12 mouse cellular contexts compared by ENCODE assay signal in the genomic region with DNA sequence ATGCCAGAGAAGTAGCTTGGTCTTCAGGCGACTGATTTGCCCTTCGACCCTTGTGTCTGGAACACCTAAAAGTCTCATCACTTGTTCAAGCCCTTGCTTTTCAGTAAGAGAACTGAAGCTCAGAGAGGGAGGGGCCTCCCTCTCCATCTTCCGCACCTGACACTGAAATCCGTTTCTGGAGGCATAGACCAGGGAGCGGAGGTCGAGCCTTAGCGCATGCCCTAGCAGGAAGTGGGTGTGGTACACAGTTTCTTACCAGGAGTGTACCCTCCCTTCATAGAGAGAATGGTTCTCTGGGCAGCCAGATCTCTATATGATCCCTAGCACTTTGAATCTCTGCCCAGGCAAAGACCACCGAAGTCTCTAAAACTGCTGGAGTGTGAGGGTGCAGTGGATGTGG. TPM values are rescaled to one million over a fixed set of nuclear protein-coding genes. Genes with fewer than 3 reads are reported as not detected.
DNase-seq lines count a peak whose midpoint lies in the region; ATAC-seq lines count a peak whose summit lies in the region.
"Had no signal": no experiment of that assay in that cellular context is flagged by ENCODE, and none has a peak within 500 bp of the region (broad histone marks: within the 10 kb centered on the region; RNA-seq: fewer than 3 reads in every experiment).

No protein-coding gene starts in this region.

- intact Hi-C loops in heart, postnatal 10 days (cut with DNase I) = no loop called here

- peaks cover 89% of the 10 kb centered on the region for H3K4me1 ChIP-seq in heart, embryonic 13.5 days
- H3K4me1 ChIP-seq in stomach, embryonic 16.5 days (ENCODE audit: control insufficient read depth, insufficient read depth, low read length) = peaks cover 22% of the 10 kb centered on the region

- peaks cover 94% of the 10 kb centered on the region for H3K36me3 ChIP-seq in heart, embryonic 13.5 days
- no peaks in the 10 kb centered on the region for H3K36me3 ChIP-seq in stomach, embryonic 16.5 days (ENCODE audit: control insufficient read depth, insufficient read depth, low read length)

- 53% methylated on average over 8 of the region's 8 CpGs for WGBS in heart, embryonic 13.5 days
- WGBS in stomach, embryonic 16.5 days = 48% methylated on average over 8 of the region's 8 CpGs

- no peak for ATAC-seq in heart, embryonic 13.5 days (ENCODE audit: extremely low read depth, insufficient number of reproducible peaks, low FRiP score, low TSS enrichment)
- ATAC-seq in activated CD4-positive, CD25-positive, alpha-beta regulatory T cell, adult 4 months = peak; percentile 88
- no peak for ATAC-seq in stomach, embryonic 16.5 days (ENCODE audit: insufficient read depth, low FRiP score)

- no peaks in the 10 kb centered on the region for H3K27me3 ChIP-seq in heart, embryonic 13.5 days (replicated peaks)
- H3K27me3 ChIP-seq in stomach, embryonic 16.5 days (ENCODE audit: control insufficient read depth, insufficient read depth, low read length) = no peaks in the 10 kb centered on the region
- H3K27me3 ChIP-seq: CH12.LX; embryonic facial prominence, embryonic 12.5 days; liver, embryonic 13.5 days had no signal

- no peaks in the 10 kb centered on the region for H3K9me3 ChIP-seq in heart, embryonic 13.5 days
- no peaks in the 10 kb centered on the region for H3K9me3 ChIP-seq in stomach, embryonic 16.5 days (replicated peaks; ENCODE audit: control insufficient read depth, low read length)
- H3K9me3 ChIP-seq: embryonic facial prominence, embryonic 12.5 days; liver, embryonic 13.5 days had no signal

- H3K4me3 ChIP-seq in heart, embryonic 13.5 days = no peak overlapping the region
- no peak overlapping the region for H3K4me3 ChIP-seq in stomach, embryonic 16.5 days (replicated peaks; ENCODE audit: low read length)
- H3K4me3 ChIP-seq: embryonic facial prominence, embryonic 12.5 days; liver, embryonic 13.5 days had no signal

- peak overlapping the region; percentile 73 for H3K9ac ChIP-seq in heart, embryonic 13.5 days
- peak overlapping the region; percentile 10; the same call in 1 of the 2 replicates for H3K9ac ChIP-seq in stomach, embryonic 16.5 days (ENCODE audit: low read length)
- H3K9ac ChIP-seq: liver, embryonic 13.5 days had no signal

- no peak overlapping the region for H3K27ac ChIP-seq in heart, embryonic 13.5 days (replicated peaks)
- no peak overlapping the region; the same call in 1 of the 2 replicates for H3K27ac ChIP-seq in stomach, embryonic 16.5 days (ENCODE audit: low read length)

- DNase-seq in heart, postnatal 10 days = no peak
- DNase-seq in induced T-regulatory cell, adult 2 months (ENCODE audit: low read depth) = peak; percentile 73
- no peak for DNase-seq in adrenal gland, adult 2 months
- DNase-seq in kidney, postnatal 25 days = no peak
- DNase-seq in adrenal gland, postnatal 36 days = no peak
- DNase-seq: heart, postnatal 36 days; liver, embryonic 13.5 days had no signal

- no peak overlapping the region for H3K4me2 ChIP-seq in heart, embryonic 13.5 days
- no peak overlapping the region for H3K4me2 ChIP-seq in stomach, embryonic 16.5 days (ENCODE audit: low read depth, low read length)
- H3K4me2 ChIP-seq: embryonic facial prominence, embryonic 12.5 days; liver, embryonic 13.5 days had no signal

RNA-seq across cellular contexts. Expression of a gene that starts 57.1 kb away (rescaled TPM):
- 64.6 and 72.7 TPM in 2 replicates for polyA plus RNA-seq in heart, embryonic 13.5 days (2015; fragmentation: Nextera tagmentation; extraction: Ambion mirVana)
- total RNA-seq in heart, postnatal 10 days (2021) = 100 to 1,000 TPM; 134 to 164 TPM
- 100 to 1,000 TPM in 1 of 2 experiments, 10 to 100 TPM in 1; 83.0 to 104 TPM for polyA plus RNA-seq in activated CD4-positive, CD25-positive, alpha-beta regulatory T cell, adult 4 months (2017; shearing (Covaris generic))
- polyA plus RNA-seq in stomach, embryonic 16.5 days (2015; fragmentation: Nextera tagmentation; extraction: Ambion mirVana) = 84.3 and 98.6 TPM in 2 replicates
- 100 to 1,000 TPM in 1 of 2 experiments, 10 to 100 TPM in 1; 99.4 to 130 TPM for total RNA-seq in adrenal gland, adult 2 months (2021)
- 43.2 and 57.0 TPM in 2 replicates for polyA plus RNA-seq in adrenal gland, adult 2 months (2012; rRNA removed)
- 100 to 1,000 TPM; 122 to 132 TPM for total RNA-seq in adrenal gland, postnatal 36 days (2021)
